Mouse (Mus musculus): ENCODE measurements around the gene Ncoa5.
A peak's percentile ranks its signal among the peaks of the same experiment; 100 is the strongest.

Ncoa5 gene

GRCm38 (mm10) chr2:164957548-164958315 is 76.9 kb downstream of the Ncoa5 start:
- no peak for ATAC-seq (ENCODE audit: low TSS enrichment)

DNA sequence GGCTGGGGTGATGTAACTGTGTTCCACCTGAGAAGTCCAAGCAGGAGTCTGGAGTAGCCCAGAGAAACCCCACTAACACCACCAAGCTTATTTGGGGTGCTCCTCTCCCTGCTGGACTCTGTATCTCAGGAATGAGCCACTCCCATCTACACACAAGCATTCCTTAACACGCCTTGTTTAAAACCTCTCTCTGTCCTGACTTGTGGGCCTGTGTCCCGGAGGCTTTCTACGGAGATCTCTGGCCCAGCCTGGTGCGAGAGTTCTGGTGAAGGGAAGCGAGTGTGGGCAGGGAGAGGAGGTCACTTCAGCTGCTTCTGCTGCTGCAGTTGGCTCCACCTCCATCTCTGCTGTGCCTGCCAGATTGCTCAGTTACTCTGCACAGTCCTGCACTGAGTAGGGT is 78.5 kb downstream of the Ncoa5 start:
- ATAC-seq (ENCODE audit: low TSS enrichment), result no peak

DNA sequence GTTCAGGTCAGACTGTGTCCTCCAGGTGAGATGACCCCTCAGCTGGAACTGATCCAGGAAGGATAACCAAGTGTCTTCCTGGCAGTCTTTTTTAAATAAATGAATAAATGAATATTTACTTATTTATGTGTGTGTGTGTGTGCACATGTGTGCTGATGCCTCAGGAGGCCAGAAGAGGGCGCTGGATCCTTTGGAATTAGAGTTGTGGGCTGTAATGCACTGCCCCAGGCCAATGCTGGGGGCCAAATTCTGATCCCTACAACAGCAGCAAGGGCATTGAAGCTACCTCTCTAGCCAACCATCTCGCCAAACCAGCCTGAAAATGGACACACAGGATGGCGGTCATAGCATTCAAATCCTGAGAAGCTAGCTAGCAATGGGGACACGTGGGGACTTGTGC is 78.9 kb downstream of the Ncoa5 start:
- ATAC-seq (ENCODE audit: low TSS enrichment), result no peak

DNA sequence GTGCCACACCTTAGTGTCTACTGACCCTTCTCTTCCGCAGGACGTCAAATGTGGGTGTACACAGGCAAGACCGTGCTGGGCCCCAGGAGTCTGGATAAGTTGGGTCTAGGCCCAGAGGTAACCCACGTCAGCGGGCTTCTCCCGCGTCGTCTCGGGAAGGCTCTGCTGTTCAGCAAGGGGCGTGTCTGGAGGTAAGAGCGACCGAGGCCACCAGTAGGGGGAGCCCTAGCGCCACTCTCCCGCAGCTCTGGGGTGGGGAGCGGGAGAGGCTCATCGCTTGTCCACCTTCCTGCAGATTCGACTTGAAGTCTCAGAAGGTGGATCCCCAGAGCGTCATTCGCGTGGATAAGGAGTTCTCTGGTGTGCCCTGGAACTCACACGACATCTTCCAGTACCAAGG is 81.4 kb downstream of the Ncoa5 start:
- ATAC-seq (ENCODE audit: low TSS enrichment), result peak; percentile 86; the same call in 1 of the 2 replicates

DNA sequence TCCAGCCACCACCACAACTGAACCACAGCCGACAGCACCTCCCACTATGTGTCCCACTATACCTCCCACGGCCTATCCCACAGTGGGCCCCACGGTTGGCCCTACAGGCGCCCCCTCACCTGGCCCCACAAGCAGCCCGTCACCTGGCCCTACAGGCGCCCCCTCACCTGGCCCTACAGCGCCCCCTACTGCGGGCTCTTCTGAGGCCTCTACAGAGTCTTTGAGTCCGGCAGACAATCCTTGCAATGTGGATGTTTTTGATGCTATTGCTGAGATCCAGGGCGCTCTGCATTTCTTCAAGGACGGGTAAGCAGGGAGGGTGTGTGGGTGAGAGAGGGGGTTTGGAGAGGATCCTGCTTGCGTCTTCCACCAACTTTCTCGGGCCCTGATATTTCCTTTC is 82.2 kb downstream of the Ncoa5 start:
- no peak for ATAC-seq (ENCODE audit: low TSS enrichment)

- no peak for ATAC-seq (ENCODE audit: low TSS enrichment)
Observed at GRCm38 (mm10) chr2:164951745-164952144, 82.9 kb downstream of the Ncoa5 start.

- no peak for ATAC-seq (ENCODE audit: low TSS enrichment)
Observed at GRCm38 (mm10) chr2:164950501-164950900, 84.2 kb downstream of the Ncoa5 start.
